Mouse (Mus musculus) retina, embryonic 14.5 days (tissue): ENCODE results near the gene Olfr829.
"Not testable (repeated sequence)": the region's sequence is repeated elsewhere in the genome, so short reads cannot be mapped to it uniquely, and the experiment has no call there.

Source experiments
- DNase-seq: peaks from one replicate; pipeline ENCODE4 v3.0.0-alpha.2; 2015; ENCODE audit warnings: low spot score

The Olfr829 gene

DNA sequence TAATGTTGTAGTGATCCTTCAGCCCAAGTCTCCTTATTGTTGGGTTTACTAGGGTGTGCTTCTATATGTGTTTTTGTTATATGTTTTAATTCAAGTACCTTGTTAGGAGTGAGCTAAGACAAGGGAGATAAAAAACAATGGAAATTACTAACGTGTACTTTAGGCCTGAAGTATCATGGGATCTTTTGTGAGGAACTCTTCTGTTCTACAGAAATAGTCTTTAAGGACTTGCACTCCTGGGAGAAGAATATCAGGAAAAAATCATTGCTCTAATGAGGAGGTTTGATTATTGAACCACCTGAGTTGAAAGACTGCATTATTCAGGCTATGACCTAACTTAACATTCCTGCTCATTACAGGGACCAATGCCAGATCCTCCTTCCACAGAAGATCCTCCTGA lies at the start of gene Olfr829:
Gene Olfr829 (plus strand): TSS at position 301 of the 400 bp plus-strand sequence.
- DNase-seq, result no peak

DNA sequence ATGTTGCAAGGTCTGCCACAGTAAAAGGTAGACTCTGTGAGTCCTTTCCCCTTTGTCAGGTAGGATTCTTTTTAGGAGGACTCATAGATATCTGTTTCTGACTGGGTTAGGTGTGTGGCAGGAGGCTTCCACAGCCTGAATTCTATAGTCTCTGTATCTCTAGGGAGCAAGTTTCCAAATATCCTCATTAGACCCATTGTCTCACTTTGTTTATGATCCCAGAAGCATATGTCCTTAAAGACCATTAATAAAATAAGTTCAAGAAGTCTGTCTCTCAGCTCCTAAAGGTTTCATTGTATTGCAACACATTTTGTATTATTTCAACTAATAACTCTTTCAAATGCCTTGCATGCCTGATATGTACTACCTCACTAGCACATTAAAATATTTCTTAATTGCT lies 35.3 kb upstream of the Olfr829 start, which contains the start of gene Olfr828:
Gene Olfr828 (minus strand): TSS at position 101 of the 400 bp plus-strand sequence.
- DNase-seq, result no peak

DNA sequence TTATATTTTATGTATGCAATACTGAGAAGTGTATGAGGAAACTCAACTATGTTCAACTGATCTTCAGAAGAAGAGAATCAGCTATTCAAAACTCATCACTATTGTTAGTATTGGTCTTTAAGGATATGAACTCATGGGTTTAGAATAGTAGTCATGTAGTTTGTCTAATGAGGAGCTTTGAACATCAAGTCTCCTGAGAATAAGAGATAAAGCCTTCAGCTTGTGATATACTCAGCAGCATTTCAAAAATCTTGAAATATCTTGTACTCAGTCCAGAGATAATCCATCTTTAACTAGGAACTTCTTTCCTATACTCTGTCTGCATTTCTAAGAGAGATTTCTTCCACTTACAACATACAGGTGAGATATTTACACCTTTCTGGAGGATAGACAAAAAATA lies 19.7 kb downstream of the Olfr829 start, which contains the start of gene Olfr830:
Gene Olfr830 (plus strand): TSS at position 301 of the 400 bp plus-strand sequence.
- no peak for DNase-seq

DNA sequence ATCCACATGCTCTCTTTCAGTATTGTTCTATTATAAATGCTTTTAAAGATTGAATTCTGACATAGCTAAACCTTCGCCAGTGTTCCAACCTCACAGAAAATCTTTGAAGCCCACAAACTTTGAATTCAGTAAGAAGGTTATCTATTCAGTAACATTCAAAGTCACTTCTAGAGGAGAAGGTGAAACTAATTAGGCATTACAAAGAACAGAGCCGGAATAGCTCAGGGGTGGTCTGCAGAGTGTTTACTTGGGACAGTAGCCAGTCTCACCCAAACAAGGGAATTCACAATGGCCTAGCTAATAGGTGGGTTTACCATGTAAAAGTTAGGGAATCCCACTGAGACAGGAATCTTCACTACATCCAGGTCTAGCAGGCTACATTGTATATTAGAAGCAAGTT lies 53.0 kb downstream of the Olfr829 start:
- DNase-seq, result not testable (repeated sequence)
